Mouse (Mus musculus) Patski (cell line): Measurements from ENCODE around the gene Ptprm. TPM values are rescaled to one million over a fixed set of nuclear protein-coding genes. Genes with fewer than 3 reads are reported as not detected.

ENCODE experiments used
- ATAC-seq: fragments of 100-300 bp; one replicate; pipeline ENCODE4 v1.8.0; 2021
- CTCF ChIA-PET: fragments of 350-600 bp; sonication (Branson Sonifier 250); formaldehyde crosslinking; loops from one replicate; lab custom pipeline; 2022; ENCODE audit warnings: inconsistent platforms; lab: Charles Lee
- POLR2A ChIA-PET: fragments of 350-600 bp; sonication (Branson Sonifier 250); formaldehyde crosslinking; loops from one replicate; lab custom pipeline; 2022; ENCODE audit warnings: antibody characterized with exemption, inconsistent platforms; lab: Charles Lee
- DNase-seq: peaks from one replicate; pipeline ENCODE4 v3.0.0-alpha.2; 2011; ENCODE audit warnings: low read depth, low spot score
- H3K27me3 ChIP-seq: fragments of 371-371 bp; one replicate; pipeline ENCODE4 v1.5.1; 2021
- CTCF ChIP-seq: fragments of 100-300 bp; IDR thresholded peaks from one replicate; pipeline ENCODE4 v1.5.1; 2021
- in situ Hi-C: fragments of 300-500 bp; cut with MboI; formaldehyde crosslinking; loops from 3 replicates; pipeline ENCODE4 v1.11.1; 2018; ENCODE audit warnings: low pct_unique_long_range_greater_than_20kb, mixed read lengths
- polyA plus RNA-seq: library from polyadenylated mRNA; unstranded; gene quantifications from one replicate; pipeline ENCODE4 v1.2.3, GENCODE M21; 2021

Ptprm gene
- polyA plus RNA-seq, 1 experiment from 2014 or later: 43.7 TPM

DNA sequence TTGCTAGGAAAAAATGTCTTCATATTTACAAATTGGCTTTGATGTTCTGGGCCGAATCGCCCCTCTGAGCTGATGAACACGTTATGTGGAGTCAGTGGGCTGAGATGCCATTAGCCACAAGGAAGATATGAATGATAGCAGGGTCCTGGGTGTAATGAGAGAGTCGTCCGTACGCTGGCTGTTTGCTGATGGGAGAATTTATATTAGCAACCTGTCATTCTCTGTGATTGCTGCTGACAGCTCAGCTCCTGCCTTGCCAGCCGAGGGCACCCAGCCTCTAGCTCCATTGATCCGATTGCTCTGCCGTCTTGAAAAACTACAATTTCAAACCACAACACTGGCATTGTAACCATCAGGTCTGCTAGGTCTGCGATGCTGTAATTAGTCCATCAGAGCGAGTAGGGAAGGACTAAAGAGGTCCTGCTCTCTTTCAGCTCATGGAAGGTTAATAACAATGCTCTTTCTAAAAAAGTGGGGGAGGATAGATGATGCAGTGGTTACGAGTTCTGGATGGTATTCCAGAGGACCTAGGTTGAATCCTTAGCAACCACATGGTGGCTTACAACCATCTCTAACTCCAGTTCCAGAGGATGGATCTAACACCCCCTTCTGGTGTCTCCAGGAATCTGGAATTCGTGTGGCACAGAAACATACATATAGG is 734.1 kb downstream of the Ptprm start:
- DNase-seq (no peak), ATAC-seq (no peak)
- in situ Hi-C loops: no loop called here
- H3K27me3 ChIP-seq: peaks cover 4% of the 10 kb centered on the region
- no peak for TF ChIP-seq CTCF
- CTCF ChIA-PET: interaction anchor here (1.6 kb wide), 1 partner anchor 9 kb away, joined by 4 read pairs; no protein-coding TSS in a partner anchor
- POLR2A ChIA-PET: no interaction called here

DNA sequence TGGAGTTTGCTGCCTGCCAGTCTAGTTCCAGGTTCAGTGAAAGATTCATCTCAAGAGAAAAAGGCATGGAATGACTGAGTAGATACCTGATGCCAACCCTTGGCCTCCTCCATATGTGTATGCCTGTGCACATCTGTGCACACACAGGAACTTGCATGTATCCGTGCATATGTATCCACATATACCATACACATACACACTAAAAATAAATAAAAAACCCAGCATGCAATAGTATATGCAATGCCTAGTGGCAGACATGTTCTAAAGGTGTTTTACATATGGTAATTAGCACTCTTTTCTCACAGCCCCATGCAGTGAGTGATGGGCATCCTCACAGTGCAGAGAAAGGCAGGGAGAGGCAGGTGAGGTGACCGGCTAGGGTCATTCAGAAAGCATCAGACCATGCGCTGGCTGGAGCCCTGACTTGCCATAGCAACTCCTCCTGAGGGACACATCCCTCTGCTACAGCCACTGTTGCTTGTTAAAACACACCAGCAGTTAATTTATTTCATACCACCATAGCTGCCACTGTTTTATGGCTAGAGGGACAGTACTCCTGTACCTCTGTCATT is 734.9 kb downstream of the Ptprm start:
- no peak for ATAC-seq
- no peak for TF ChIP-seq CTCF
- in situ Hi-C loops: no loop called here
- DNase-seq: no peak
- ChIA-PET POLR2A (no interaction called here), CTCF (interaction anchor here (1.6 kb wide), 1 partner anchor 8 kb away, joined by 4 read pairs; no protein-coding TSS in a partner anchor)
- peaks cover 4% of the 10 kb centered on the region for H3K27me3 ChIP-seq
